Mouse (Mus musculus) liver, embryonic 11.5 days (tissue): ENCODE results near the gene Palld. TPM values are rescaled to one million over a fixed set of nuclear protein-coding genes. Genes with fewer than 3 reads are reported as not detected.

ENCODE experiments used
- ATAC-seq: fragments of 200-750 bp; cut with Nextera tagmentation; replicated peaks from 2 replicates; pipeline ENCODE4 v1.8.0; 2017; ENCODE audit warnings: moderate number of reproducible peaks, mild to moderate bottlenecking, moderate TSS enrichment, moderate library complexity; ENCODE audit not compliant: low FRiP score
- DNase-seq: peaks from one replicate; pipeline ENCODE4 v3.0.0-alpha.2; 2017; ENCODE audit warnings: low spot score
- H3K27ac ChIP-seq: fragments of 300-500 bp; sonication (generic); 2 replicates; pipeline ENCODE4 v1.5.1; 2014; ENCODE audit warnings: mild to moderate bottlenecking, low read depth, low read length, control low read depth
- H3K27me3 ChIP-seq: fragments of 300-500 bp; sonication (generic); replicated peaks from 2 replicates; pipeline ENCODE4 v1.6.1; 2014; ENCODE audit warnings: low read length, mixed read lengths; ENCODE audit not compliant: control insufficient read depth, insufficient read depth
- H3K36me3 ChIP-seq: fragments of 300-500 bp; sonication (generic); 2 replicates; pipeline ENCODE4 v1.6.1; 2014; ENCODE audit warnings: mild to moderate bottlenecking, low read length, moderate library complexity, mixed read lengths; ENCODE audit not compliant: control insufficient read depth, insufficient read depth
- H3K4me1 ChIP-seq: fragments of 300-500 bp; sonication (generic); replicated peaks from 2 replicates; pipeline ENCODE4 v1.6.1; 2014; ENCODE audit warnings: low read length, mixed read lengths; ENCODE audit not compliant: control insufficient read depth, insufficient read depth
- H3K4me2 ChIP-seq: fragments of 300-500 bp; sonication (generic); 2 replicates; pipeline ENCODE4 v1.6.1; 2014; ENCODE audit warnings: mild to moderate bottlenecking, control low read depth, moderate library complexity
- H3K4me3 ChIP-seq: fragments of 300-500 bp; sonication (generic); 2 replicates; pipeline ENCODE4 v1.5.1; 2014; ENCODE audit warnings: low read depth, low read length, control low read depth
- H3K9ac ChIP-seq: fragments of 300-500 bp; sonication (generic); 2 replicates; pipeline ENCODE4 v1.6.1; 2014; ENCODE audit warnings: low read depth, low read length, control low read depth
- H3K9me3 ChIP-seq: fragments of 300-500 bp; sonication (generic); 2 replicates; pipeline ENCODE4 v1.6.1; 2016; ENCODE audit warnings: low read length, inconsistent platforms, mixed read lengths; ENCODE audit not compliant: control insufficient read depth
- WGBS: fragments of 180-500 bp; shearing (Covaris S2); extraction: QIAGEN DNeasy Blood & Tissue Kit; methylation state at CpG from one replicate; pipeline ENCODE4 v1.1.7; 2014; 5-methylcytosine and 5-hydroxymethylcytosine counted together
- polyA plus RNA-seq: library from polyadenylated mRNA; unstranded; fragments of >200 nt; fragmentation: Nextera tagmentation; extraction: Ambion mirVana; gene quantifications from 2 replicates; pipeline ENCODE4 v1.2.1, GENCODE M21; 2014

Palld gene
- polyA plus RNA-seq, 1 experiment from 2014 or later = 22.9 TPM

- Histone ChIP-seq H3K4me3 (no peak overlapping the region), H3K4me2 (no peak overlapping the region), H3K9ac (no peak overlapping the region), H3K36me3 (no peaks in the 10 kb centered on the region), H3K27me3 (no peaks in the 10 kb centered on the region), H3K9me3 (no peaks in the 10 kb centered on the region), H3K4me1 (0 out of 2 replicates have a peak, but pooled peaks cover 2% of the 10 kb centered on the region), H3K27ac (no peak overlapping the region)
- ATAC-seq (no peak), DNase-seq (no peak)
- WGBS = 66% methylated on average over 4 of the region's 4 CpGs
These were observed 239.7 kb downstream of the Palld start for GRCm38 (mm10) chr8:61662829-61663228.

- DNase-seq (no peak), ATAC-seq (no peak)
- Histone ChIP-seq H3K9ac (no peak overlapping the region), H3K4me2 (no peak overlapping the region), H3K27ac (no peak overlapping the region), H3K4me1 (0 out of 2 replicates have a peak, but pooled peaks cover under 1% of the 10 kb centered on the region), H3K9me3 (no peaks in the 10 kb centered on the region), H3K36me3 (no peaks in the 10 kb centered on the region), H3K27me3 (no peaks in the 10 kb centered on the region), H3K4me3 (no peak overlapping the region)
- WGBS = 79% methylated on average over 5 of the region's 5 CpGs
These were observed 240.9 kb downstream of the Palld start for GRCm38 (mm10) chr8:61661611-61662010.

GRCm38 (mm10) chr8:61660961-61661360 lies 241.5 kb downstream of the Palld start:
- Histone ChIP-seq H3K4me3 (no peak overlapping the region), H3K27ac (no peak overlapping the region), H3K9me3 (no peaks in the 10 kb centered on the region), H3K9ac (no peak overlapping the region), H3K36me3 (no peaks in the 10 kb centered on the region), H3K4me1 (no peaks in the 10 kb centered on the region), H3K4me2 (no peak overlapping the region), H3K27me3 (no peaks in the 10 kb centered on the region)
- 84% methylated on average over 5 of the region's 5 CpGs for WGBS
- DNase-seq (no peak), ATAC-seq (no peak)

GRCm38 (mm10) chr8:61651955-61652354 lies 250.5 kb downstream of the Palld start:
- no peak overlapping the region for H3K4me3 ChIP-seq
- no peak for DNase-seq
- no peak overlapping the region for H3K4me2 ChIP-seq
- H3K4me1 ChIP-seq = no peaks in the 10 kb centered on the region
- H3K9me3 ChIP-seq = no peaks in the 10 kb centered on the region
- ATAC-seq = no peak
- WGBS = 78% methylated on average over 6 of the region's 6 CpGs
- no peak overlapping the region for H3K9ac ChIP-seq
- H3K27me3 ChIP-seq = no peaks in the 10 kb centered on the region
- H3K36me3 ChIP-seq = no peaks in the 10 kb centered on the region
- no peak overlapping the region for H3K27ac ChIP-seq

GRCm38 (mm10) chr8:61646195-61646835 lies 256.2 kb downstream of the Palld start:
- Histone ChIP-seq H3K4me1 (no peaks in the 10 kb centered on the region), H3K9me3 (no peaks in the 10 kb centered on the region), H3K4me2 (no peak overlapping the region), H3K27ac (no peak overlapping the region), H3K27me3 (no peaks in the 10 kb centered on the region), H3K36me3 (no peaks in the 10 kb centered on the region), H3K9ac (no peak overlapping the region), H3K4me3 (no peak overlapping the region)
- WGBS = 82% methylated on average over 8 of the region's 8 CpGs
- ATAC-seq (no peak), DNase-seq (no peak)

- Histone ChIP-seq H3K9ac (no peak overlapping the region), H3K4me1 (no peaks in the 10 kb centered on the region), H3K4me3 (no peak overlapping the region), H3K27ac (no peak overlapping the region), H3K4me2 (no peak overlapping the region), H3K9me3 (no peaks in the 10 kb centered on the region), H3K36me3 (no peaks in the 10 kb centered on the region), H3K27me3 (no peaks in the 10 kb centered on the region)
- ATAC-seq = no peak
- WGBS = 71% methylated on average over 6 of the region's 6 CpGs
- no peak for DNase-seq
These were observed 256.8 kb downstream of the Palld start for GRCm38 (mm10) chr8:61645642-61646041.

GRCm38 (mm10) chr8:61643215-61643614 lies 259.3 kb downstream of the Palld start:
- ATAC-seq (no peak), DNase-seq (peak; percentile 23)
- Histone ChIP-seq H3K9me3 (no peaks in the 10 kb centered on the region), H3K4me2 (no peak overlapping the region), H3K36me3 (no peaks in the 10 kb centered on the region), H3K4me1 (0 out of 2 replicates have a peak, but pooled peaks cover 3% of the 10 kb centered on the region), H3K27me3 (no peaks in the 10 kb centered on the region), H3K9ac (no peak overlapping the region), H3K27ac (no peak overlapping the region), H3K4me3 (no peak overlapping the region)
- WGBS = 39% methylated on average over 3 of the region's 3 CpGs

- Histone ChIP-seq H3K27ac (no peak overlapping the region), H3K9me3 (no peaks in the 10 kb centered on the region)
- WGBS = 70% methylated on average over 4 of the region's 4 CpGs
These were observed 260.1 kb downstream of the Palld start for GRCm38 (mm10) chr8:61642358-61642847.

GRCm38 (mm10) chr8:61639596-61639995 lies 262.9 kb downstream of the Palld start:
- H3K27ac ChIP-seq = no peak overlapping the region
- 83% methylated on average over 2 of the region's 2 CpGs for WGBS
- no peak for ATAC-seq

More at GRCm38 (mm10) chr8:61642358-61642847, 260.1 kb downstream of the Palld start:
- ATAC-seq (no peak), DNase-seq (peak; percentile 20)
- Histone ChIP-seq H3K4me2 (no peak overlapping the region), H3K4me3 (no peak overlapping the region), H3K36me3 (no peaks in the 10 kb centered on the region), H3K4me1 (peaks cover 3% of the 10 kb centered on the region; the same call in 1 of the 2 replicates), H3K9ac (no peak overlapping the region), H3K27me3 (no peaks in the 10 kb centered on the region)

More at GRCm38 (mm10) chr8:61639596-61639995, 262.9 kb downstream of the Palld start:
- Histone ChIP-seq H3K27me3 (no peaks in the 10 kb centered on the region), H3K9ac (no peak overlapping the region), H3K9me3 (no peaks in the 10 kb centered on the region), H3K4me1 (peaks cover 3% of the 10 kb centered on the region; the same call in 1 of the 2 replicates), H3K4me3 (no peak overlapping the region), H3K4me2 (no peak overlapping the region), H3K36me3 (no peaks in the 10 kb centered on the region)
- peak; percentile 8 for DNase-seq
